7 mouse cellular contexts compared by ENCODE assay signal in the genomic region with DNA sequence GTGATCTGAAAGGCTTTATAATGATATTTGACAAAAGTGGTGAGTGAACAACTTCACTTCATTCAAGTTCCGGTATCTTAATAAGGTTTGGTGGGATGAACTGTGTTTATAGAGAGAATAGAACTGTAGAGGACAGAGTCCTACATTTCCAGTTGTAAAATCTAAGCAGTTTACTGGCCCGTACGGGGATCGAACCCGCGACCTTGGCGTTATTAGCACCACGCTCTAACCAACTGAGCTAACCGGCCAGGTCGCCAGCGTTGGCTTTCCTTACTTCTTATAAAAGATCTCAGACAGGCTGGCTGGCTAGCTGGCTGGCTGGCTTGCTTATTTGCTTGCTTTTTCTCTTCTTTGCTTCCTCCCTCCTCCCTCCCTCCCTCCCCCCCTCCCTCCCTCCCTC. TPM values are rescaled to one million over a fixed set of nuclear protein-coding genes. Genes with fewer than 3 reads are reported as not detected.
DNase-seq lines count a peak whose midpoint lies in the region; ATAC-seq and TF ChIP-seq lines count a peak whose summit lies in the region.

No protein-coding gene starts in this region.

- H3K27me3 ChIP-seq in intestine, postnatal 0 days (replicated peaks; ENCODE audit: control insufficient read depth, insufficient read depth, low read length), result no peaks in the 10 kb centered on the region
- H3K27me3 ChIP-seq in midbrain, embryonic 10.5 days (ENCODE audit: low read depth, poor library complexity, severe bottlenecking), result no peaks in the 10 kb centered on the region
- H3K27me3 ChIP-seq in small intestine, adult 2 months (ENCODE audit: control insufficient read depth, insufficient read depth, low read length), result no peaks in the 10 kb centered on the region

- H3K9me3 ChIP-seq in intestine, postnatal 0 days (ENCODE audit: control insufficient read depth), result no peaks in the 10 kb centered on the region
- no peaks in the 10 kb centered on the region for H3K9me3 ChIP-seq in midbrain, embryonic 10.5 days (replicated peaks)

- no peak for ATAC-seq in intestine, postnatal 0 days

- peak; percentile 67 for DNase-seq in T-cell, adult 2 months (ENCODE audit: low spot score)
- DNase-seq in cerebellum, postnatal 10 days, result peak; percentile 78 to 79
- DNase-seq in gastrocnemius, postnatal 14 days, result peak; percentile 19
- peak; percentile 81 to 85 for DNase-seq in left cerebral cortex, postnatal 36 days (ENCODE audit: low spot score in 2 of 2)
- DNase-seq in midbrain, embryonic 10.5 days (ENCODE audit: low spot score), result peak; percentile 90

- intact Hi-C loops in gastrocnemius, postnatal 14 days (cut with DNase I; ENCODE audit: low total_unique reads), result loop anchor here (10.0 kb wide), 1 partner anchor 160 kb away; no protein-coding TSS in a partner anchor
- intact Hi-C loops in left cerebral cortex, postnatal 36 days (cut with DNase I), result no loop called here

- H3K27ac ChIP-seq in intestine, postnatal 0 days (ENCODE audit: low read depth, low read length), result no peak overlapping the region
- H3K27ac ChIP-seq in midbrain, embryonic 10.5 days (replicated peaks), result peak overlapping the region; percentile 77
- H3K27ac ChIP-seq in small intestine, adult 2 months (ENCODE audit: insufficient read depth, low read depth, low read length), result no peak overlapping the region

- H3K4me1 ChIP-seq in intestine, postnatal 0 days (replicated peaks; ENCODE audit: control insufficient read depth, insufficient read depth, low read length), result no peaks in the 10 kb centered on the region
- no peaks in the 10 kb centered on the region for H3K4me1 ChIP-seq in midbrain, embryonic 10.5 days
- H3K4me1 ChIP-seq in small intestine, adult 2 months (ENCODE audit: control insufficient read depth, insufficient read depth, insufficient read length, low read length), result no peaks in the 10 kb centered on the region

- H3K9ac ChIP-seq in intestine, postnatal 0 days (ENCODE audit: low read depth, low read length), result no peak overlapping the region

- TF ChIP-seq POLR2A in small intestine, adult 2 months (IDR thresholded peaks at IDR 0.05; ENCODE audit: low read depth, low read length), result no peak

- no peak for TF ChIP-seq CTCF in intestine, postnatal 0 days (IDR thresholded peaks at IDR 0.05; ENCODE audit: low read depth)
- no peak for TF ChIP-seq CTCF in small intestine, adult 2 months (IDR thresholded peaks at IDR 0.05; ENCODE audit: extremely low read depth, insufficient read length, insufficient replicate concordance, low read depth, low read length)

- peak overlapping the region; percentile 58 for H3K4me2 ChIP-seq in intestine, postnatal 0 days (replicated peaks; ENCODE audit: low read depth)

- WGBS in intestine, postnatal 0 days, result 1% methylated on average over 11 of the region's 11 CpGs
- WGBS in midbrain, embryonic 10.5 days, result under 1% methylated on average over 11 of the region's 11 CpGs
- 2% methylated on average over 11 of the region's 11 CpGs for WGBS in small intestine, adult 2 months

- H3K36me3 ChIP-seq in intestine, postnatal 0 days (ENCODE audit: control insufficient read depth, insufficient read depth), result no peaks in the 10 kb centered on the region
- H3K36me3 ChIP-seq in midbrain, embryonic 10.5 days, result no peaks in the 10 kb centered on the region
- no peaks in the 10 kb centered on the region for H3K36me3 ChIP-seq in small intestine, adult 2 months (ENCODE audit: control insufficient read depth, insufficient read depth, low read length)

- peak overlapping the region; percentile 37; the same call in 1 of the 2 replicates for H3K4me3 ChIP-seq in intestine, postnatal 0 days (ENCODE audit: low read depth, low read length)
- peak overlapping the region; percentile 64 for H3K4me3 ChIP-seq in midbrain, embryonic 10.5 days
- H3K4me3 ChIP-seq in small intestine, adult 2 months (ENCODE audit: low read depth, low read length), result peak overlapping the region; percentile 26; the same call in 1 of the 2 replicates

RNA-seq across cellular contexts. Expression of a gene that starts 21.6 kb away (rescaled TPM):
- 10 to 100 TPM; 57.8 to 74.3 TPM for total RNA-seq in gastrocnemius, postnatal 14 days (2021)
- polyA plus RNA-seq in intestine, postnatal 0 days (2015; fragmentation: Nextera tagmentation; extraction: Ambion mirVana), result 7.8 and 10.0 TPM in 2 replicates
- total RNA-seq in left cerebral cortex, postnatal 36 days (2021), result 10 to 100 TPM; 35.5 to 38.8 TPM
- polyA plus RNA-seq in midbrain, embryonic 10.5 days (2016; fragmentation: Nextera tagmentation; extraction: Ambion mirVana), result 15.6 and 19.0 TPM in 2 replicates
- 27.4 and 35.4 TPM in 2 replicates for polyA plus RNA-seq in small intestine, adult 2 months (2012; rRNA removed)

RNA-seq across cellular contexts. Expression of a gene that starts 21.8 kb away (rescaled TPM):
- total RNA-seq in gastrocnemius, postnatal 14 days (2021), result 10 to 100 TPM; 29.4 to 69.3 TPM
- polyA plus RNA-seq in intestine, postnatal 0 days (2015; fragmentation: Nextera tagmentation; extraction: Ambion mirVana), result 1,504 and 1,780 TPM in 2 replicates
- total RNA-seq in left cerebral cortex, postnatal 36 days (2021), result 10 to 100 TPM; 20.2 to 20.7 TPM
- 5,863 and 6,710 TPM in 2 replicates for polyA plus RNA-seq in midbrain, embryonic 10.5 days (2016; fragmentation: Nextera tagmentation; extraction: Ambion mirVana)
- polyA plus RNA-seq in small intestine, adult 2 months (2012; rRNA removed), result 1,042 and 2,404 TPM in 2 replicates

RNA-seq across cellular contexts. Expression of a gene that starts 23.1 kb away (rescaled TPM):
- 10 to 100 TPM; 26.8 to 27.2 TPM for total RNA-seq in gastrocnemius, postnatal 14 days (2021)
- polyA plus RNA-seq in intestine, postnatal 0 days (2015; fragmentation: Nextera tagmentation; extraction: Ambion mirVana), result 2.1 and 5.3 TPM in 2 replicates
- total RNA-seq in left cerebral cortex, postnatal 36 days (2021), result 10 to 100 TPM; 21.3 to 23.4 TPM
- polyA plus RNA-seq in midbrain, embryonic 10.5 days (2016; fragmentation: Nextera tagmentation; extraction: Ambion mirVana), result 7.7 and 10.8 TPM in 2 replicates
- polyA plus RNA-seq in small intestine, adult 2 months (2012; rRNA removed), result 30.7 and 41.0 TPM in 2 replicates

RNA-seq across cellular contexts. Expression of a gene that starts 43.6 kb away (rescaled TPM):
- 100 to 1,000 TPM; 150 to 154 TPM for total RNA-seq in gastrocnemius, postnatal 14 days (2021)
- polyA plus RNA-seq in intestine, postnatal 0 days (2015; fragmentation: Nextera tagmentation; extraction: Ambion mirVana), result not detected in 2 replicates
- 100 to 1,000 TPM; 258 to 294 TPM for total RNA-seq in left cerebral cortex, postnatal 36 days (2021)
- not detected in 2 replicates for polyA plus RNA-seq in midbrain, embryonic 10.5 days (2016; fragmentation: Nextera tagmentation; extraction: Ambion mirVana)
- 16.0 TPM in 1 of 2 replicates, not detected in the other for polyA plus RNA-seq in small intestine, adult 2 months (2012; rRNA removed)

RNA-seq across cellular contexts. Expression of a gene that starts 44.9 kb away (rescaled TPM):
- total RNA-seq in gastrocnemius, postnatal 14 days (2021), result 10 to 100 TPM; 67.5 to 87.1 TPM
- not detected in 2 replicates for polyA plus RNA-seq in intestine, postnatal 0 days (2015; fragmentation: Nextera tagmentation; extraction: Ambion mirVana)
- total RNA-seq in left cerebral cortex, postnatal 36 days (2021), result 10 to 100 TPM; 12.4 to 22.5 TPM
- 1.6 TPM in 1 of 2 replicates, not detected in the other for polyA plus RNA-seq in midbrain, embryonic 10.5 days (2016; fragmentation: Nextera tagmentation; extraction: Ambion mirVana)
- not detected in 2 replicates for polyA plus RNA-seq in small intestine, adult 2 months (2012; rRNA removed)

Comparison
In these comparisons a context has a peak if more than half of its experiments do, and no peak if none do; other contexts are left out.
1. DNase-seq: peak in every context shown above with its lines; median percentile 90 in midbrain, embryonic 10.5 days; 83 in left cerebral cortex, postnatal 36 days; 78 in cerebellum, postnatal 10 days; 67 in T-cell, adult 2 months; 19 in gastrocnemius, postnatal 14 days.